Mouse (Mus musculus) lung, adult 2 months (tissue): Measurements from ENCODE around the gene Fut11.
A peak's percentile ranks its signal among the peaks of the same experiment; 100 is the strongest.

Experiments
- CTCF ChIP-seq: fragments of 200-500 bp; IDR thresholded peaks from 2 replicates; pipeline ENCODE4 v1.5.1; 2011; ENCODE audit warnings: mild to moderate bottlenecking, low read length, control low read depth; ENCODE audit not compliant: insufficient read depth
- POLR2A ChIP-seq: fragments of 200-500 bp; IDR thresholded peaks from 2 replicates; pipeline ENCODE4 v1.6.1; 2011; ENCODE audit warnings: low read depth, mild to moderate bottlenecking, control low read depth, low read length, borderline replicate concordance; ENCODE audit errors: extremely low read depth

- TF ChIP-seq POLR2A (peak; percentile 85), CTCF (no peak)
Measured at GRCm38 (mm10) chr14:20702741-20703381, 8.1 kb downstream of the Fut11 start, which contains the start of gene Chchd1.
